In genomic region chr19:48097363-48097762, GRCm38 (mm10) we compare ENCODE assay signal across 14 mouse cellular contexts.
DNase-seq lines count a peak whose midpoint lies in the region; ATAC-seq and TF ChIP-seq lines count a peak whose summit lies in the region.
"Had no signal": no experiment of that assay in that cellular context is flagged by ENCODE, and none has a peak within 500 bp of the region (broad histone marks: within the 10 kb centered on the region; RNA-seq: fewer than 3 reads in every experiment).

No protein-coding gene starts in this region.

- no peaks in the 10 kb centered on the region for H3K36me3 ChIP-seq in forebrain, postnatal 0 days (ENCODE audit: insufficient read depth)
- H3K36me3 ChIP-seq: embryonic facial prominence, embryonic 10.5 days; hindbrain, embryonic 12.5 days; kidney, embryonic 15.5 days; lung, embryonic 15.5 days; stomach, embryonic 15.5 days had no signal

- no peak overlapping the region for H3K4me2 ChIP-seq in forebrain, postnatal 0 days (ENCODE audit: low read depth)
- H3K4me2 ChIP-seq: hindbrain, embryonic 12.5 days; kidney, embryonic 15.5 days; lung, embryonic 15.5 days; stomach, embryonic 15.5 days had no signal

- H3K4me1 ChIP-seq in forebrain, postnatal 0 days (ENCODE audit: insufficient read depth), result no peaks in the 10 kb centered on the region
- H3K4me1 ChIP-seq: embryonic facial prominence, embryonic 10.5 days; kidney, embryonic 15.5 days; lung, embryonic 15.5 days; stomach, embryonic 15.5 days had no signal

- peak; percentile 70 for ATAC-seq in forebrain, postnatal 0 days
- ATAC-seq in megakaryocyte-erythroid progenitor cell, adult 5-6 weeks (replicated peaks; ENCODE audit: low FRiP score, low TSS enrichment, poor library complexity, severe bottlenecking), result no peak

- 39% methylated on average over 5 of the region's 5 CpGs for WGBS in forebrain, postnatal 0 days

- no peak for TF ChIP-seq CTCF in forebrain, postnatal 0 days (IDR thresholded peaks at IDR 0.05; ENCODE audit: low read depth)

- intact Hi-C loops in left cerebral cortex, postnatal 36 days (cut with DNase I), result loop anchor here (5.0 kb wide), 1 partner anchor 160 kb away; the partner anchor contains the start of gene Cfap58

- H3K9me3 ChIP-seq in forebrain, postnatal 0 days (ENCODE audit: low read length), result no peaks in the 10 kb centered on the region
- H3K9me3 ChIP-seq: embryonic facial prominence, embryonic 10.5 days; hindbrain, embryonic 12.5 days; kidney, embryonic 15.5 days; lung, embryonic 15.5 days; stomach, embryonic 15.5 days had no signal

- H3K4me3 ChIP-seq in forebrain, postnatal 0 days (ENCODE audit: low read depth, low read length), result no peak overlapping the region
- H3K4me3 ChIP-seq: embryonic facial prominence, embryonic 10.5 days; hindbrain, embryonic 12.5 days; kidney, embryonic 15.5 days; lung, embryonic 15.5 days; stomach, embryonic 15.5 days had no signal

- H3K9ac ChIP-seq in forebrain, postnatal 0 days, result no peak overlapping the region
- H3K9ac ChIP-seq: hindbrain, embryonic 12.5 days; kidney, embryonic 15.5 days; lung, embryonic 15.5 days; stomach, embryonic 15.5 days had no signal

- DNase-seq in brain, adult 2 months (ENCODE audit: low read depth, low spot score), result peak; percentile 83
- DNase-seq in forebrain, postnatal 0 days, result peak; percentile 75
- DNase-seq in layer of hippocampus, adult 9-11 months, result peak; percentile 75
- DNase-seq in left cerebral cortex, postnatal 36 days (ENCODE audit: low spot score in 2 of 2), result peak; percentile 51 to 65
- DNase-seq in liver, result no peak
- DNase-seq in gastrocnemius, postnatal 4 days (ENCODE audit: low spot score in 2 of 2), result no peak
- DNase-seq: adrenal gland, postnatal 10 days; cerebellum, adult 11 months had no signal

- no peaks in the 10 kb centered on the region for H3K27me3 ChIP-seq in forebrain, postnatal 0 days (ENCODE audit: insufficient read depth, low read length)
- H3K27me3 ChIP-seq: hindbrain, embryonic 12.5 days; kidney, embryonic 15.5 days; lung, embryonic 15.5 days; stomach, embryonic 15.5 days had no signal

- 0 out of 2 replicates have a peak overlapping the region, but pooled peaks have one; percentile 16 for H3K27ac ChIP-seq in forebrain, postnatal 0 days (ENCODE audit: low read depth, low read length)
- H3K27ac ChIP-seq: embryonic facial prominence, embryonic 10.5 days; hindbrain, embryonic 12.5 days; kidney, embryonic 15.5 days; lung, embryonic 15.5 days; stomach, embryonic 15.5 days had no signal

Comparison
In these comparisons a context has a peak if more than half of its experiments do, and no peak if none do; other contexts are left out.
1. DNase-seq: peak in brain, adult 2 months (single experiment), forebrain, postnatal 0 days (single experiment), layer of hippocampus, adult 9-11 months (single experiment) and left cerebral cortex, postnatal 36 days (2 of 2); none in liver (single experiment) and gastrocnemius, postnatal 4 days (0 of 2).